Mouse (Mus musculus) MEL (cell line): ENCODE measurements at regions not wholly inside any gene's neighbourhood (a gene's known extent, or its start where the extent isn't known, plus 50 kb on each side); places are given as distances from the start of the nearest gene placed in this dataset.

ENCODE experiments used
- DNase-seq: peaks from one replicate; pipeline ENCODE4 v3.0.0; 2011; ENCODE audit warnings: low read depth, low spot score
- H3K27ac ChIP-seq: 2 replicates; pipeline ENCODE4 v1.5.1; 2012; ENCODE audit warnings: low read depth, mild to moderate bottlenecking, control low read depth, low read length, moderate library complexity; ENCODE audit not compliant: control insufficient read depth
- H3K27me3 ChIP-seq, 2 experiments: fragments of 150-350 bp in 1 of 2; sonication (generic) in 1 of 2; 2 replicates each; pipeline ENCODE4 v1.6.1; 2012; ENCODE audit warnings: low read length in 2 of 2, mild to moderate bottlenecking in 2 of 2, improper control_type of control experiment in 1 of 2, moderate library complexity in 1 of 2; ENCODE audit not compliant: insufficient read depth in 2 of 2, control insufficient read depth in 1 of 2
- H3K36me3 ChIP-seq, 2 experiments: 2 replicates each; pipeline ENCODE4 v1.6.1; 2012 to 2014; ENCODE audit warnings: low read length in 2 of 2, improper control_type of control experiment in 1 of 2, inconsistent platforms in 1 of 2, mild to moderate bottlenecking in 1 of 2; ENCODE audit not compliant: insufficient read depth in 2 of 2, control insufficient read depth in 1 of 2
- H3K4me1 ChIP-seq, 2 experiments: fragments of 150-350 bp in 1 of 2; sonication (generic) in 1 of 2; 2 replicates each; pipeline ENCODE4 v1.6.1; 2012; ENCODE audit warnings: low read length in 2 of 2, improper control_type of control experiment in 1 of 2, mild to moderate bottlenecking in 1 of 2; ENCODE audit not compliant: insufficient read depth in 2 of 2, control insufficient read depth in 1 of 2
- H3K4me3 ChIP-seq, 2 experiments: fragments of 150-350 bp in 1 of 2; sonication (generic) in 1 of 2; 2 replicates each; pipeline ENCODE4 v1.5.1; 2012; ENCODE audit warnings: low read depth in 2 of 2, low read length in 2 of 2, mild to moderate bottlenecking in 2 of 2, moderate library complexity in 2 of 2, control low read depth in 1 of 2, improper control_type of control experiment in 1 of 2; ENCODE audit not compliant: control insufficient read depth in 1 of 2, insufficient read depth in 1 of 2
- H3K79me2 ChIP-seq: 2 replicates; pipeline ENCODE4 v1.6.1; 2012; ENCODE audit warnings: mild to moderate bottlenecking, low read length, moderate library complexity; ENCODE audit not compliant: control insufficient read depth, poor library complexity, insufficient read depth
- H3K9ac ChIP-seq: 2 replicates; pipeline ENCODE4 v1.6.1; 2012; ENCODE audit warnings: low read depth, mild to moderate bottlenecking, control low read depth, low read length, moderate library complexity; ENCODE audit not compliant: control insufficient read depth, poor library complexity, severe bottlenecking
- H3K9me3 ChIP-seq: fragments of 150-350 bp; sonication (generic); replicated peaks from 2 replicates; pipeline ENCODE4 v1.6.1; 2012; ENCODE audit warnings: mild to moderate bottlenecking, low read length, improper control_type of control experiment, moderate library complexity; ENCODE audit not compliant: insufficient read depth
- EP300 ChIP-seq, 2 experiments: IDR thresholded peaks; 2 replicates each; pipeline ENCODE4 v1.6.1; 2011; ENCODE audit warnings: improper control_type of control experiment in 2 of 2, low read length in 2 of 2, low read depth in 1 of 2, mild to moderate bottlenecking in 1 of 2
- ETS1 ChIP-seq: IDR thresholded peaks from 2 replicates; pipeline ENCODE4 v1.6.1; 2012; ENCODE audit warnings: low read depth, mild to moderate bottlenecking, inconsistent platforms, low read length, improper control_type of control experiment, moderate library complexity
- GABPA ChIP-seq: IDR thresholded peaks from 2 replicates; pipeline ENCODE4 v1.6.1; 2012; ENCODE audit warnings: low read depth, mild to moderate bottlenecking, inconsistent platforms, low read length, improper control_type of control experiment, moderate library complexity
- HCFC1 ChIP-seq: IDR thresholded peaks from 2 replicates; pipeline ENCODE4 v1.6.1; 2012; ENCODE audit warnings: low read depth, mild to moderate bottlenecking, inconsistent platforms, low read length, improper control_type of control experiment, moderate library complexity
- JUND ChIP-seq: IDR thresholded peaks from 2 replicates; pipeline ENCODE4 v1.6.1; 2011; ENCODE audit warnings: low read depth, mild to moderate bottlenecking, improper control_type of control experiment, low read length
- MAX ChIP-seq: IDR thresholded peaks from 2 replicates; pipeline ENCODE4 v1.6.1; 2011; ENCODE audit warnings: low read length, improper control_type of control experiment
- MAZ ChIP-seq: IDR thresholded peaks from 2 replicates; pipeline ENCODE4 v1.6.1; 2012; ENCODE audit warnings: low read depth, mild to moderate bottlenecking, inconsistent platforms, low read length, improper control_type of control experiment
- MXI1 ChIP-seq: IDR thresholded peaks from 2 replicates; pipeline ENCODE4 v1.6.1; 2011; ENCODE audit warnings: mild to moderate bottlenecking, low read depth, low read length, improper control_type of control experiment
- NELFE ChIP-seq: IDR thresholded peaks from 2 replicates; pipeline ENCODE4 v1.6.1; 2011; ENCODE audit warnings: low read depth, low read length, improper control_type of control experiment
- NRF1 ChIP-seq: IDR thresholded peaks from 2 replicates; pipeline ENCODE4 v1.6.1; 2014; ENCODE audit warnings: low read depth, mild to moderate bottlenecking, inconsistent platforms, low read length, improper control_type of control experiment, moderate library complexity; ENCODE audit not compliant: poor library complexity, insufficient read depth, severe bottlenecking
- POLR2A ChIP-seq, 2 experiments: IDR thresholded peaks; 2 replicates each; pipeline ENCODE4 v1.6.1; 2011 to 2012; ENCODE audit warnings: low read length in 2 of 2, mild to moderate bottlenecking in 2 of 2, control low read depth in 1 of 2, improper control_type of control experiment in 1 of 2, low read depth in 1 of 2, moderate library complexity in 1 of 2; ENCODE audit not compliant: control insufficient read depth in 1 of 2, insufficient read depth in 1 of 2, poor library complexity in 1 of 2
- POLR2AphosphoS2 ChIP-seq: IDR thresholded peaks from 2 replicates; pipeline ENCODE4 v1.6.1; 2011; ENCODE audit warnings: low read length, improper control_type of control experiment
- POLR2AphosphoS5 ChIP-seq: IDR thresholded peaks from 2 replicates; pipeline ENCODE4 v1.6.1; 2012; ENCODE audit warnings: low read depth, borderline replicate concordance, mild to moderate bottlenecking, inconsistent platforms, low read length, moderate library complexity, mixed read lengths
- RAD21 ChIP-seq: IDR thresholded peaks from 2 replicates; pipeline ENCODE4 v1.6.1; 2011; ENCODE audit warnings: mild to moderate bottlenecking, low read depth, low read length, improper control_type of control experiment
- TAL1 ChIP-seq: IDR thresholded peaks from 2 replicates; pipeline ENCODE4 v1.6.1; 2012; ENCODE audit warnings: mild to moderate bottlenecking, inconsistent platforms, low read length, moderate library complexity, mixed read lengths
- TBP ChIP-seq: IDR thresholded peaks from 2 replicates; pipeline ENCODE4 v1.8.0; 2011; ENCODE audit warnings: low read depth, low read length, improper control_type of control experiment
- USF1 ChIP-seq: IDR thresholded peaks from 2 replicates; pipeline ENCODE4 v1.6.1; 2014; ENCODE audit warnings: low read depth, mild to moderate bottlenecking, inconsistent platforms, low read length, improper control_type of control experiment, moderate library complexity
- ZC3H11A ChIP-seq: IDR thresholded peaks from 2 replicates; pipeline ENCODE4 v1.6.1; 2012; ENCODE audit warnings: low read depth, mild to moderate bottlenecking, inconsistent platforms, low read length, improper control_type of control experiment
- ZKSCAN1 ChIP-seq: IDR thresholded peaks from 2 replicates; pipeline ENCODE4 v1.6.1; 2012; ENCODE audit warnings: low read depth, mild to moderate bottlenecking, inconsistent platforms, low read length, improper control_type of control experiment, moderate library complexity
- ZNF384 ChIP-seq: IDR thresholded peaks from 2 replicates; pipeline ENCODE4 v1.6.1; 2012; ENCODE audit warnings: low read depth, mild to moderate bottlenecking, inconsistent platforms, low read length, improper control_type of control experiment

GRCm38 (mm10) chr7:129962575-129962974 is 370.9 kb downstream of the Wdr11 start:
- Histone ChIP-seq H3K9me3 (no peaks in the 10 kb centered on the region), H3K4me3 (no peak overlapping the region), H3K36me3 (no peaks in the 10 kb centered on the region)
- no peak for TF ChIP-seq NELFE
- TF ChIP-seq ZKSCAN1 = no peak
- no peak for TF ChIP-seq HCFC1
- no peak for TF ChIP-seq POLR2AphosphoS5
- no peak for TF ChIP-seq POLR2AphosphoS2
- no peak for TF ChIP-seq RAD21
- TF ChIP-seq USF1 = no peak
- TF ChIP-seq, all 39 proteins: peak for 0
- H3K4me1 ChIP-seq = no peaks in the 10 kb centered on the region
- no peaks in the 10 kb centered on the region for H3K27me3 ChIP-seq
- H3K9ac ChIP-seq = no peak overlapping the region
- H3K79me2 ChIP-seq = no peaks in the 10 kb centered on the region
- no peak for DNase-seq
- H3K27ac ChIP-seq = no peak overlapping the region

- no peaks in the 10 kb centered on the region for H3K4me1 ChIP-seq
- H3K27ac ChIP-seq = no peak overlapping the region
- TF ChIP-seq TBP = no peak
- TF ChIP-seq POLR2A (IDR thresholded peaks at IDR 0.05; ENCODE audit: control insufficient read depth in 1 of 2, insufficient read depth in 1 of 2, low read depth in 1 of 2, low read length in 2 of 2, poor library complexity in 1 of 2) = no peak
- no peak for TF ChIP-seq MAZ
- TF ChIP-seq TAL1 = no peak
- TF ChIP-seq ETS1 = no peak
- no peak for TF ChIP-seq USF1
- TF ChIP-seq MXI1 = no peak
- no peak for TF ChIP-seq EP300 (IDR thresholded peaks at IDR 0.05; ENCODE audit: low read depth in 1 of 2, low read length in 2 of 2)
- TF ChIP-seq GABPA = no peak
- no peak for TF ChIP-seq HCFC1
- no peak for TF ChIP-seq NRF1
- no peak for TF ChIP-seq ZNF384
- TF ChIP-seq ZC3H11A = no peak
- TF ChIP-seq MAX = no peak
- TF ChIP-seq JUND = no peak
- TF ChIP-seq, all 39 proteins: peak for 0
- Histone ChIP-seq H3K36me3 (no peaks in the 10 kb centered on the region), H3K9me3 (no peaks in the 10 kb centered on the region), H3K79me2 (no peaks in the 10 kb centered on the region), H3K27me3 (no peaks in the 10 kb centered on the region), H3K9ac (no peak overlapping the region), H3K4me3 (no peak overlapping the region)
- no peak for DNase-seq
Measured at GRCm38 (mm10) chr7:129964192-129964591, 372.5 kb downstream of the Wdr11 start.
